Mouse (Mus musculus) cerebellum, postnatal 10 days (tissue): ENCODE measurements at regions not wholly inside any gene's neighbourhood (a gene's known extent, or its start where the extent isn't known, plus 50 kb on each side); places are given as distances from the start of the nearest gene placed in this dataset.

Source experiments
- DNase-seq, 2 experiments: peaks; one replicate each; pipeline ENCODE4 v3.0.0; 2021; ENCODE audit warnings: mixed read lengths in 2 of 2

GRCm38 (mm10) chr16:57823329-57823728, 68.8 kb upstream of the Col8a1 start:
- no peak for DNase-seq

- DNase-seq = no peak
Observed at GRCm38 (mm10) chr16:57845416-57845815, 90.9 kb upstream of the Col8a1 start.

DNA sequence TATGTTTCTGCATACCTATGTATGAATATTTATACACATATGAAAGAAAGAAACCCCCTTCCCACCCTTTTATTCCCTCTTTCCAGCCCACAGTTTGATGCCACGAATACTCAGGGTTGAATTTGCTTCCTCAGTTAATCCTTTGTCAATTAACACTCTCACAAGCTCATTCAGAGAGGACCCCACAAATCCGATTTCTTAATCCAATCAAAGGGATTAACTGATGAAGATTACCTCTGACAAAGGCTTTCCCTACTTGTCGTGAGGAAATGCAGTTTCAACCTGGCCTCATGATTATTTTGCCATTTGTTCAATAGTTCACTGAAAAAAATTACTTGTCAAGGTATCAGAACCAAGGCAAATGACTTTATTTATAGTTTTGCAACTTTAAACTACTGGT, 91.8 kb upstream of the Col8a1 start:
- DNase-seq = no peak

DNA sequence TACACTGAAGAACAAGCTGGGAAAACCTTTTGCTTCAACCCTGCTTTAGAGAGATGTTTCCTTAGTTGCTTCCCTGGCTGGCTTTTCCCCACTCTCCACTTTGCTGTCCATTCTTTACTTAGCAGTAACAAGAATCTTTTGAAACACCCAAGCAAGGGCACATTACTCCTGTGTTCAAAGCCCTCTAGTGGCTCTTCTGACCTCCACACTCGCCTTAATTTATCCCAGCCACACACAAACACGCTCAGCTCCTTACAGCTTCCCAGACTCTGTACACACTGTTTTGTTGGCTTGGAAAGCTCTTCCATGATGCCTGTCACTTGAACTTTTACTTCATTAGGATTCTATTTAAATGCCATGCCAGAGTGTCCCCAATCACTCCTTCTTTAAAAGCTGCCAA, 97.3 kb upstream of the Col8a1 start:
- DNase-seq = peak; percentile 6 to 9

GRCm38 (mm10) chr16:57852838-57853460, 98.4 kb upstream of the Col8a1 start:
- DNase-seq = no peak

GRCm38 (mm10) chr16:57853751-57854150, 99.2 kb upstream of the Col8a1 start:
- DNase-seq = no peak

DNA sequence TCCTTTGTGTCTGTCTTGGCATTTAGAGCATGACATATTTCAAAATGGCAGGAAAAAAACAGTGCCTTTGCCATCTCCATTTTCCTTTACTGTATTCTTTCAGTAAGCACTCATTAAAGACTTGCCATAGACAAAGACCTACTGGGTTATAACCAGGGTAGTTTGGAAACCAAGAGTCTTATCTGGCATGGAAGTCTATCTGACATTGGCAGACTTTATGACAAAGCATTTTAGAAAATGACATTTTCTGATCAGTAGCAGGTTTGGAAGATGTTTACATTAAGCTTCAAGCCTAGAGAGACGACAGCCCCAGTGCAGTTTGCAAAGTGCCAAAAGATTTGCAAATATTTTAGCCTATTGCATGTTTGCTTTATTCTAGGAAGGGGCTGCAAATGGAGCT, 102.5 kb upstream of the Col8a1 start:
- no peak for DNase-seq

GRCm38 (mm10) chr16:57858151-57858764, 103.7 kb upstream of the Col8a1 start:
- no peak for DNase-seq

DNA sequence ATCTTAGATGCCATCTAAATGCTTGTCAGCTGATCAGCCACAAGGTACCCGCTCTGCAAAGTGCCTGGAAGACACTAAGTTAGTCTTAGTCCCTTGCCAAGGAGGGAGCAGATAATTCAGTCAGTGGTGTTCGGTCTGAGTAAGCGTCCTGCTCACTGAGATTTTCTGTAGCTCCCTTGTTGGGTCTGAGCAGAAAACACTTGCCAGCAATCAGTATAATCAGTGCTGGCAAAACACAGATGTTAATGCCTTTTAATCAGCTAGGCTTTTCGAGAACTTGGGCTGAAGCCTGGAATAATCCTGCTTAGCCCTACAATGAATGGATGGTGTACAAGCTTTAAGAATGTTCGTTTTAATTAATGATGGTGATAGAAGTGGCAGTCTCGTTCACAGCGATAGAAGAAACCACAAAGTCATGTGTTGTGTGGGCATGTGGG, 104.2 kb upstream of the Col8a1 start:
- peak; percentile 4 to 10 for DNase-seq

DNA sequence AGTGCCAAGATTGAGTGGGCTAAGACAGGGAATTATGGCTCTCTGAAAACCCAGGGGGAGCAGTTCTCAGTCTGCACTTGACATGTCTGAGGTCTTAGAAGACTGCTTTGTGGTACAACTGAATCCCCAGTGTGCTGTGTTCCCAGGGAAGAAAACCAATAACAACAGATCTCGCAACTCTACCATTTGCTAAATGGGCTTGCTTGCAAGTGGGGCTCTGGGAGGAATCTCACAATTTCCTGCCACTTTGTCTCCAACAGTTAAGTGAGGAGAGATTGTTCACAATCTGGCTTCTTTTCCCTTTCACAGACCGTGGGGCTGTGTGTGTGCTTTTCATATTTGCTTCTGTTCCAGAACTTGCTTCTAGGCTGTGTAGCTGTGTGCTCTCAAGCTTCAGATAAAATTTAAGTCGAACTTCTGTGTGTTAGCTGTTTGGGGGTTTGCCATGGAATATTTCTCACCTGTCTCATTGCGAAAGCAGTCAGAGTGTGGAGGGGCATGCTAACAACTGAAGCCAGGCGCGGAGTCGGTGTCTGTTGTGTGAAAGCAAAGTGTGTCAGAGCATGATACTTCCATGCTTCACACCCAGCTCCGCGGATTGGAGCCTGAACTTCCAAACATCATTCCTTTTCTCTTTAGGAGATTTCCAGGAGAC, 108.8 kb upstream of the Col8a1 start:
- DNase-seq = no peak

GRCm38 (mm10) chr16:57876857-57877256, 122.3 kb upstream of the Col8a1 start:
- DNase-seq = no peak

DNA sequence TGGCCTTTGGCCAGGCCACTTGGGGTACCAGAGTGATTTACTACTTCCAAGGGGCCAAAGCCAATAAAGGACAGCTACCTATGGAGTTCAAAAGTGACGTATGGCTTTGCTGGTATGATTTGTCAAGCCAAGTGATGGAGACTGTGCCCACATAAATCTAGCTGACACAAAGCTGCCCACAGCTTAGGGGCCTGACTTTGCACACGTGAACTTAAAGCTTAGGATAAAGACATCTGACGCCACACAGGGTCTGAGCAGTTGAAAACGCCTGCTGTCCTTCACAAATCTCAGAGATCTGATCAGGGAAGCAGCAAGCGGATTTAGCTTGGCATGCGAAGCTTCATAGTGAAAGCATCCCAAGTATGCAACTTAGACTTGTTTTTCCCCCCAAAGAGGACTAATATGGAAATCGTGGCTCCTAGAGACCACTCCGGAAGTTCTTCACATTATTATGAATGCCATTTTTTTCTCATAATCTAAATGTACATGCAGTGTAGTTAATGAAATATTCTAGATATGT, 127.1 kb upstream of the Col8a1 start:
- DNase-seq = no peak

DNA sequence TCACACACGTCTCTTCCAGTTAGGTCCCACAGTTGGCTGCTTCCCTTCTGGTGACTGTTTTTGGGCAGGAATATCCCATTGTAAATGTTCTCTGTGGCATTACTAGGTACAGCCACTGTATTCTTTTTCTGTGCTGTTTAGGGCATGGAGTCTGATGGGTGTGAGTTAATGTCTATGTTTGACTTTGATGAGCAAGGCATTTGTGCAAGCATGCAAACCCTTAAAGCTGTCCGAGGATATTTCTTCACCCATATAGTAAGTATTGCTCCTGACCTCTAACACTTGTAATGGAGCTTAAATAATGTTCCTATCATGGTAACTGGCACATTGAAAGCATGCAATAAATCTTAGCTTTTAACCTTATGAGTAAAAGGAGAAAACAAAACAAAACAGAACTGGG, 133.6 kb upstream of the Col8a1 start:
- no peak for DNase-seq

DNA sequence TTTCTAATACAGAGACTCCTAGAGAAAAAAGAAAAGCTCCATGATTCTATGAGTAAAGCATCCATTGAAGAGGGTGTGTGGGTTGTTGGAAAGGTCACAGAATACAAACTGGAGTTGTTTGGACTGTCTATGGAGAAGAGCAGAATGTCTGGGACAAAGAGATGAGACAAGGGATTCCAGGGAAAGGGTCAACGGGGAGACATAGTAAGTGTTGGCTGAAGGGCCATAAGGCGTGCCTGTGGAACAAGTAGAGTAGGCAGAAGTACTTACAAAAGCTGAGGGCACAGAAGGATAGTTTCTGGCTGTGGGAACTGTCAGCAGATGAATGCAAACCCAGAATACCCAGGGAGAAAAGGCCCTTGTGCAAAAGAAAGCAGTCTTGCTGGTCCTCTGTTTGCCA, 134.0 kb upstream of the Col8a1 start:
- DNase-seq = no peak

DNA sequence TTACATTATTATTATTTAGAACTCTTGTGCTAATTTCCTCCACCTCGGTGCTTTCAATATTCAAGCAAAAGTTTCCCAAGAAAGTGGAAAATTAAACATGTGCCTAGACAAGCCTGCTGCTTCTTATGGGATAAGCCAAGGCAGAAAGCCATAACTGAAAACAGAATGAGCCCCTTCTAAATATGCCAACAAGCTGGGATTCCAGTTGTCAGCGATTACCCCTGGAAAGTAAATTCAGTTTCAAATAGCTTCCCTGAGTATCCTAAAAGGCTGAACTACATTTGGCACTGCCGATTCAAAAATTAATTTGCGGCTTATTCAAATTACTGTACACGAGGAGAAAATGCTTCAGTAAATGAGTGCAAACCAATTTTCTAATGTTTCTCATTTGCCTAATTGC, 135.6 kb upstream of the Col8a1 start:
- DNase-seq = no peak

DNA sequence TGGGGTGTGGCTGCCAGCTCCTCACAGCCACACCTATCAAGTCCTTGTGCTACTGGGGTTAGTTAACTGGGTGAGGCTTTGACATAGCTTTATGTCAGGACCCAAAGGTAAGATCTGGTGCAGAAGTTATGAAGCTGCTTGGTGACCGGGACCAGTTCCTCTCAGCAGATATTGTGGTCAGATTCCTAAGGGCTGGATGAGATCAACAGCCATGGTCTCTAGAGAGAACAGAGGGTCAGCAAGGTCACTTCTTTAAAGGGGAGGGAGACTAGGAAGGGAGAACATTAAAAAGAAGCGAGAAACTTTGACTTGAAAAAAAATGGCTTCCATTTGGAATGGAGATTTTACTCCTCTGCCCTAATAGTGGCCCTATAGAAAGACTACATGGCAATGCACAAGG, 138.6 kb upstream of the Col8a1 start:
- no peak for DNase-seq

GRCm38 (mm10) chr16:57893698-57894352, 139.3 kb upstream of the Col8a1 start:
- peak; percentile 77 to 85 for DNase-seq

- DNase-seq = no peak
Observed at GRCm38 (mm10) chr16:57901006-57901405, 146.5 kb upstream of the Col8a1 start.

DNA sequence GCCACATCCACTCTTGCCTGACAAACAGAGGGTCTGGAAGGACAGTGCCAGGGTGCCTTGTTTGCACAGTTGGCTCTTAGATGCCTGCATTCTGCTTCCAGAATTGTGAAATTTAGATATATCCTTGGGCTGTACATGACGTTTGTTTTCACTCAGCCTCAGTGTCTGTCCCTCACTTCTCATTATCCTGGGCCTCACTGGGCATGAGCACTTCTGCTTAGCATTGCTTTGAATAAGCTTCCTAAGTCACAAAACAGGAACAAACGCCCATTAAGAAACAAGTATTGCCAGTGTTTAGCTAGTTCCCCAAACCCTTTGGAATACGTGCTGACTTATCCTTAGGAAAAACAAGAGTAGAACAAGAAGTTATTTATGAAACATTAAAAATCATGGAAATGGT, 148.0 kb upstream of the Col8a1 start:
- DNase-seq = no peak

- DNase-seq = peak; percentile 59 to 78
Observed at GRCm38 (mm10) chr16:57912001-57912400, 157.5 kb upstream of the Col8a1 start.

- DNase-seq = no peak
Observed at GRCm38 (mm10) chr16:57914506-57914905, 160.0 kb upstream of the Col8a1 start.

GRCm38 (mm10) chr16:57915451-57915850, 160.9 kb upstream of the Col8a1 start:
- no peak for DNase-seq

DNA sequence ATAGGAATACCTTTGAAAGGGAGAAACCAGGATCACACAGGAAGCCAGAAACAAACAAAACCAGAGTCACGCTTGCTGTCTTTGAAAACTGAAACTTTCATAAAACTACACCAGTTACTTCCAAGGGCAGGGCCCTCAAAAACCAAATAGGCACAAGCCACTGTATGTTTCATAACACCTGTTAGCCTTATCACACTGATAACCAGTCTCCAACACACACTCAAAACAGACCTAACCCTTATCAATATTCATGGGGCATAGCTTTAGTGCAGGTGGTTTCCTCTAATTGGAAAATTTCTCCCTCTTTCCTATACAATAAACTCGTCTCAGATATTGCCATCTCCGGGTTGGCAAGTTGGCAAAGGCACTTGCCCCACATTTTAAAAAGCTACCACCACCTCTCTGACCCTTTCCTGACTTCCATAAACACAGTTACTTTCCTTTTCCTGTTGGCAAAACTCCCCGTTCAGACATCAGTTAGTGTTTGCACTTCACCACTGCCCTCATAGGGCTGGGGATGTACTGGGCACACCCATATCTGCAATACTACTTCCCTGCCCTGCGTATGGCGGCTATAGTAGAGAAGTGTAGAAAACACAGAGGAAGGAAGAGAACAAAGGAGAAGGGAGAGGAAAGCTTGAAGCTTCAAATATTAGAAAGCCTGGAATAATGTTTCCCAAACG, 169.1 kb upstream of the Col8a1 start:
- DNase-seq = no peak
